Mouse (Mus musculus) cerebellum, postnatal 4 days (tissue): ENCODE measurements at regions not wholly inside any gene's neighbourhood (a gene's known extent, or its start where the extent isn't known, plus 50 kb on each side); places are given as distances from the start of the nearest gene placed in this dataset.

ENCODE experiments used
- DNase-seq, 2 experiments: peaks; one replicate each; pipeline ENCODE4 v3.0.0; 2022; ENCODE audit warnings: low spot score in 2 of 2, mixed read lengths in 1 of 2

DNA sequence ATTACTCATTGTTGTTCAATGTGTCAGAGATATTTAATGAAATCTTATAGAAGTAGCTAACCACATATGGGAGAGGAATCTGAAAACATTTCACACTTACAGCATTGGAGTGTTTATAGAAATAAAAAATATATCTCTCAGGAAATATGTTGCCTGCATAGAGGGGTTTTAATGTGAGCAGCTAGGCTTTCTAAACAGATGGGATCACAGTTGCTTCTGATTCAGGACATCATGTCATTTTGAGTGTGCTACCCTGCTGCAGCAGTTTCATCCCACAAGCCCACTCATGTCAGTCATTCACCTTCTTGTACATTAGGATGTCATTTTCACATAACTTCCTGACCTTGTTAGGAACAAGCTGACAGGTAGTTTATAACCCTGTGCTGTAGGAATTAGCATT lies 1973.4 kb downstream of the Olfm4 start:
- no peak for DNase-seq

- peak in 1 of 2 experiments; percentile 49 for DNase-seq
Observed at GRCm38 (mm10) chr14:81987806-81988205, 2003.9 kb downstream of the Olfm4 start.

- DNase-seq = no peak
Observed at GRCm38 (mm10) chr14:81988396-81988795, 2004.5 kb downstream of the Olfm4 start.

GRCm38 (mm10) chr14:82002790-82003189 lies 2018.9 kb downstream of the Olfm4 start:
- no peak for DNase-seq

GRCm38 (mm10) chr14:82014726-82015125 lies 2030.8 kb downstream of the Olfm4 start:
- DNase-seq = no peak
